Mouse (Mus musculus) small intestine, adult 2 months (tissue): ENCODE data around the gene Fam83d. TPM values are rescaled to one million over a fixed set of nuclear protein-coding genes. Genes with fewer than 3 reads are reported as not detected.
"Not testable (repeated sequence)": the region's sequence is repeated elsewhere in the genome, so short reads cannot be mapped to it uniquely, and the experiment has no call there.

Source experiments
- H3K27ac ChIP-seq: fragments of 200-500 bp; 2 replicates; pipeline ENCODE4 v1.5.1; 2012; ENCODE audit warnings: low read depth, low read length, control low read depth, inconsistent platforms; ENCODE audit not compliant: insufficient read depth
- H3K27me3 ChIP-seq: fragments of 200-500 bp; 2 replicates; pipeline ENCODE4 v1.6.1; 2012; ENCODE audit warnings: mild to moderate bottlenecking, moderate library complexity, low read length, inconsistent platforms; ENCODE audit not compliant: control insufficient read depth, insufficient read depth
- H3K36me3 ChIP-seq: fragments of 200-500 bp; 2 replicates; pipeline ENCODE4 v1.6.1; 2012; ENCODE audit warnings: mild to moderate bottlenecking, low read length, control low read depth, inconsistent platforms; ENCODE audit not compliant: control insufficient read depth, insufficient read depth
- H3K4me1 ChIP-seq: fragments of 200-500 bp; 2 replicates; pipeline ENCODE4 v1.6.1; 2012; ENCODE audit warnings: low read length, inconsistent platforms, mixed read lengths; ENCODE audit not compliant: control insufficient read depth, insufficient read depth, insufficient read length
- H3K4me3 ChIP-seq: fragments of 200-500 bp; 2 replicates; pipeline ENCODE4 v1.5.1; 2012; ENCODE audit warnings: low read depth, mild to moderate bottlenecking, control low read depth, inconsistent platforms, low read length, moderate library complexity
- CTCF ChIP-seq: fragments of 200-500 bp; IDR thresholded peaks from 2 replicates; pipeline ENCODE4 v1.5.1; 2012; ENCODE audit warnings: low read depth, mild to moderate bottlenecking, control low read depth, inconsistent platforms, low read length, moderate library complexity, mixed read lengths; ENCODE audit not compliant: insufficient replicate concordance, insufficient read length; ENCODE audit errors: extremely low read depth
- POLR2A ChIP-seq: fragments of 200-500 bp; IDR thresholded peaks from 2 replicates; pipeline ENCODE4 v1.6.1; 2012; ENCODE audit warnings: low read depth, mild to moderate bottlenecking, control low read depth, inconsistent platforms, low read length, moderate library complexity
- WGBS: fragments of 180-500 bp; shearing (Covaris S2); methylation state at CpG from one replicate; pipeline ENCODE4 v1.1.7; 2018; 5-methylcytosine and 5-hydroxymethylcytosine counted together
- polyA plus RNA-seq: library from polyadenylated mRNA; depleted of rRNA; stranded (reverse); fragments of >200 nt; gene quantifications from 2 replicates; pipeline ENCODE4 v1.2.3, GENCODE M21; 2012

The Fam83d gene
- polyA plus RNA-seq, 1 experiment: 21.3 TPM

- H3K4me1 ChIP-seq: peaks cover 10% of the 10 kb centered on the region
- H3K4me3 ChIP-seq: no peak overlapping the region
- no peaks in the 10 kb centered on the region for H3K27me3 ChIP-seq
- H3K27ac ChIP-seq: peak overlapping the region; percentile 71
- no peaks in the 10 kb centered on the region for H3K36me3 ChIP-seq
- TF ChIP-seq CTCF (no peak), POLR2A (no peak)
- WGBS: 74% methylated on average over 7 of the region's 7 CpGs
These were observed 33.3 kb upstream of the Fam83d start for GRCm38 (mm10) chr2:158734500-158735152.

GRCm38 (mm10) chr2:158735340-158735739 is 32.6 kb upstream of the Fam83d start:
- no peaks in the 10 kb centered on the region for H3K27me3 ChIP-seq
- no peak overlapping the region for H3K4me3 ChIP-seq
- no peaks in the 10 kb centered on the region for H3K36me3 ChIP-seq
- H3K27ac ChIP-seq: peak overlapping the region; percentile 71
- 75% methylated on average over 8 of the region's 8 CpGs for WGBS
- H3K4me1 ChIP-seq: peaks cover 10% of the 10 kb centered on the region
- no peak for TF ChIP-seq POLR2A
- no peak for TF ChIP-seq CTCF

GRCm38 (mm10) chr2:158736247-158736646 is 31.6 kb upstream of the Fam83d start:
- peaks cover 10% of the 10 kb centered on the region for H3K4me1 ChIP-seq
- not testable (repeated sequence) for H3K4me3 ChIP-seq, H3K36me3 ChIP-seq, H3K27ac ChIP-seq, H3K27me3 ChIP-seq
- 82% methylated on average over 4 of the region's 4 CpGs for WGBS

- H3K4me1 ChIP-seq: peaks cover 3% of the 10 kb centered on the region
- H3K27ac ChIP-seq: no peak overlapping the region
- no peaks in the 10 kb centered on the region for H3K27me3 ChIP-seq
- WGBS: 77% methylated on average over 11 of the region's 11 CpGs
- TF ChIP-seq CTCF: no peak
- no peak for TF ChIP-seq POLR2A
- H3K36me3 ChIP-seq: peaks cover 1% of the 10 kb centered on the region; the same call in 1 of the 2 replicates
- H3K4me3 ChIP-seq: no peak overlapping the region
These were observed 29.3 kb upstream of the Fam83d start for GRCm38 (mm10) chr2:158738591-158738990.

GRCm38 (mm10) chr2:158739113-158739512 is 28.8 kb upstream of the Fam83d start:
- TF ChIP-seq POLR2A: no peak
- TF ChIP-seq CTCF: no peak
- H3K4me1 ChIP-seq: peaks cover 3% of the 10 kb centered on the region
- no peak overlapping the region for H3K27ac ChIP-seq
- H3K27me3 ChIP-seq: no peaks in the 10 kb centered on the region
- 71% methylated on average over 3 of the region's 3 CpGs for WGBS
- H3K4me3 ChIP-seq: no peak overlapping the region
- peaks cover 1% of the 10 kb centered on the region; the same call in 1 of the 2 replicates for H3K36me3 ChIP-seq

GRCm38 (mm10) chr2:158741011-158741501 is 26.8 kb upstream of the Fam83d start:
- Histone ChIP-seq H3K27me3 (no peaks in the 10 kb centered on the region), H3K4me1 (0 out of 2 replicates have a peak, but pooled peaks cover 2% of the 10 kb centered on the region), H3K4me3 (no peak overlapping the region), H3K36me3 (peaks cover 1% of the 10 kb centered on the region; the same call in 1 of the 2 replicates), H3K27ac (no peak overlapping the region)
- WGBS: 76% methylated on average over 9 of the region's 9 CpGs
- TF ChIP-seq POLR2A (no peak), CTCF (no peak)

GRCm38 (mm10) chr2:158742431-158742830 is 25.5 kb upstream of the Fam83d start:
- no peaks in the 10 kb centered on the region for H3K27me3 ChIP-seq
- WGBS: 75% methylated on average over 5 of the region's 5 CpGs
- H3K4me3 ChIP-seq: no peak overlapping the region
- H3K36me3 ChIP-seq: peaks cover 1% of the 10 kb centered on the region; the same call in 1 of the 2 replicates
- H3K27ac ChIP-seq: no peak overlapping the region
- H3K4me1 ChIP-seq: 0 out of 2 replicates have a peak, but pooled peaks cover 2% of the 10 kb centered on the region
- TF ChIP-seq POLR2A: no peak
- peak; percentile 17; the same call in 1 of the 2 replicates for TF ChIP-seq CTCF
